Mouse (Mus musculus): ENCODE results near the gene Psapl1. TPM values are rescaled to one million over a fixed set of nuclear protein-coding genes. Genes with fewer than 3 reads are reported as not detected.
"Not testable (repeated sequence)": the region's sequence is repeated elsewhere in the genome, so short reads cannot be mapped to it uniquely, and the experiment has no call there.

The Psapl1 gene
- polyA plus RNA-seq, 1 experiment = 11.9 TPM

GRCm38 (mm10) chr5:36203421-36203820 is 400 bp upstream of the Psapl1 start:
- DNase-seq (ENCODE audit: low spot score) = no peak

DNA sequence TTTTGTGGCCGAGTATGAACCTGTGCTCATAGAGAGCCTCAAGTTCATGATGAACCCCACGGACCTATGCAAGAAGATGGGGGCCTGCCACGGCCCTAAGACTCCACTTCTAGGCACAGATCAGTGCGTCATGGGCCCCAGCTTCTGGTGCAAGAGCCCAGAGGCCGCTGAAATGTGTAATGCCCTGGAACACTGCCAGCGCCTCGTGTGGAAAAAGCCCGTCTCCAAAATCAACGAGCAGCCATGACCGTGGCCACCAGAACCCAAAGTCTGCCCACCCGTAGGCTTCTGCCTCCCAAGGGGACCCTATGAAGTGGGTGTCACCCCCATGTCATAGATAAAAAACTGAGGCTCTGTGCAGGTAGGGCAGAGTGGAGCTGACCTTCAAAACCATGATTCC is 1.6 kb downstream of the Psapl1 start:
- no peak for DNase-seq (ENCODE audit: low spot score)

GRCm38 (mm10) chr5:36208803-36209202 is 5.0 kb downstream of the Psapl1 start:
- DNase-seq (ENCODE audit: low spot score) = no peak

DNA sequence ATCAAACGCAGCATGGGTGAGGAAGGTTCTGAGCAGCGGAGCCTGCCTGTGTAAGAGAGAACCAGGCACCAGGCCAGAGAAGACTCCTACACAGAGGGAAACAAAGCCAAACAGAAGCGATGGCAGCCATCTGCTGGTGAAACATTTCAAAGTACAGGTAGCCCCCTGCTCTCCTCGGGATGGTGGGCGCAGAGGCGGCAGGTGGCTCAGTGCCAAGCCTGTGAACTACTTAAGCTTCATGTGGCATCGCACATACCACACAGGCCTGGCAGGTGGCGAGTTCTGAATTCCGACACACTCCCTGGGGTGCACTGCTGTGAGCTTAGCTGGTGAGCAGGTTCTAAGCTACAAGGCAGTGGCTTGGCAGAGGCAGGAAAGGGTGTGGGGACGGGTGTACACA is 9.5 kb downstream of the Psapl1 start:
- DNase-seq (ENCODE audit: low spot score) = no peak

- DNase-seq (ENCODE audit: low spot score) = no peak
Measured at GRCm38 (mm10) chr5:36220105-36220504, 16.3 kb downstream of the Psapl1 start.

DNA sequence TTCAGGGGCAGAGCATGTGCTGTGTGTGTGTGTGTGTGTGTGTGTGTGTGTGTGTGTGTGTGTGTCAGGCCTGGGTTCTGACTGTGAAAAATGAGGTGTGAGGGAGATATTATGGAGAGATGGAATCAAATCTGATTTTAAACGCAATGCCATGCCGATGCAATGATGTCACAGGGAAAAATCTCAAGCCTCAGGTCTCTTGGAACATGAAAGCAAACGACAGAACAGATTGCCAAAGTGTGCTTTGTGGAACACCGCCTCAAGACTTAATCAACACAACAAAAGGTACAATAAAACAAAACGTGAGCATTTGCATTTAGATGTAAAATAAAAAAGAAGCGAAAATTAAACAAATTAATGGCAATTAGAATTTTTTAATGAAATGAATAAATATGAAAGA is 16.8 kb downstream of the Psapl1 start:
- DNase-seq (ENCODE audit: low spot score) = no peak

DNA sequence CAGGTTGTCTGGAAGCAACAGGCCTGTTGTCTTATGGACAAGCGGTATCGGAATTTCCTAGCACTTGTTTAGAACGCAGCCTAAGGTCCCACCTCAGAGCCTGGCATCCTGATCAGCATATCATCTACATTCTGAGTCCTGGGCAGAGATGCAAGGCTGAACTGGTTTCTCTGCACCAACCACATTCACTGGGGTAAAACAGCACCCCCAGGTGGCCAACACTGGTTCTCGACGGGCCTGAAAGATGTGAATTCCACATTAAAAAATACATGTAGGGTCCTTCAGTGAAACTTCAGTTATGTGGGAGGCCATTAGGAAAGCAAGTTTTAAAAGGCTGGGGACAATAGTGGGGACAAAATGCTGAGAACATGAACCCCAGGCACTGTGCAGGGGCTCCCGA is 20.0 kb downstream of the Psapl1 start:
- DNase-seq (ENCODE audit: low spot score) = no peak

DNA sequence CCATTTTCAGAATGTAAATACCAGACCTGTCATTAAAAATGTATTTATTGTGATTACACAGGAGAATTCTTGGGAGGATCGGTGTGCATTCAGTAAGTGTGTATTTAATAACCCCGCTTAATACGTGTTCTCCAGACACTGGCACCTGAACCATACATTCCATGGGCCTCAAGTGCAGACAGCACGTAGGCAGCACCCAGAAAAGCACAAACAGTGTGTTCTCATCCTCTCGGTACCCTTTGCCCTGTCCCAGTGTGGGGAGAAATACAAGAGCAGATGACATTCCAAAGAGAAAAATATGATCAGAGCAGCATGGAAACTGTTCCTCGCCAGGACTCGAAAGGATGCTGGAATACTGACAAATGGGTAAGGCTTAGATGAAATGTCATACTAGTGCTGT is 22.0 kb downstream of the Psapl1 start:
- DNase-seq (ENCODE audit: low spot score) = no peak

- no peak for DNase-seq (ENCODE audit: low spot score)
Measured at GRCm38 (mm10) chr5:36226296-36226695, 22.5 kb downstream of the Psapl1 start.

DNA sequence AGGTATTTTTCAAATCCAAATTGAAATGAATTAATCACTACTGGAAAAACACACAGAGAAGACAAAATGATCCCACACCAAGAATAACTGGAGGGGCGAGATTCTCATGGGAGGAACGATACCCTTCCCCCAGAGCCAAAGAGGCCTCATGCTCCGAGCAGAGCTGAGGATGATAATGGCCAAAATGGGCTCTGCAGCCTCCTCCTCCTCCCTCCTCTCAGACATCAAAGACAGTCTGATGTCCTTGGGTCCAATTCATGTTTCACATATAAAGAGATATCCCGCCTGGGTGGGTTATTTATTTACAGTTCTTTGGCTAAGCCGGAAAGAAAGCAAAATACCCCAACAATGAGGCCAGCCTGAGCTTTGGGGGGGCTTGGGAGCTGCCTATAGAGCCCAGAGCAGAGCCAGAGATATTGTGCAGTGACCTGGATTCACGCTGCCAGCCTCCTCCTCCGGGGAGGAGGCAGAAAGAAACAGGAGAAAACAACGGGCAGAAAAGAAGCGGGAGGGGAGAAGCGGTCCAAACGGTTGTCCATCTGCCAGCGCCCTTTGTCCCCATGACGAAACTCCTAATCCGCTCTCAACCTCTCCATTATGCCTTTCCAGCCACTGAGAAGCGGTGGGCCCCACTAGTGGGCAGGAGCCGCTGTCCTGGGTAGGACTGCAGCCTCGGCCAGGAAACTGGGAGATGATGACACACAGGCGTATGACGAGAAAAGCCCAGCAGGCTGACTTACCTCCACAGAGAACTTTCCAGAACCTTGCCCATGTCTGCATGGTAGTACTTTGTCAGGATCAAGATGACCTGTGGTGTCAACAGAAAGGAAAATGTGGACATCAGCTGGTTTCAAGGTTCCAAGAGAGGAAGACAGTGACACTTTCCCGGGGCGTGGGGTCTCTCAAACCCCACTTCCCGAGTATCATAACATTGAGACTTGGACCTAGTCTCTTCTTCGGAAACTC is 24.9 kb downstream of the Psapl1 start:
- DNase-seq (ENCODE audit: low spot score) = no peak

GRCm38 (mm10) chr5:36230301-36230780 is 26.5 kb downstream of the Psapl1 start:
- DNase-seq (ENCODE audit: low spot score) = no peak

DNA sequence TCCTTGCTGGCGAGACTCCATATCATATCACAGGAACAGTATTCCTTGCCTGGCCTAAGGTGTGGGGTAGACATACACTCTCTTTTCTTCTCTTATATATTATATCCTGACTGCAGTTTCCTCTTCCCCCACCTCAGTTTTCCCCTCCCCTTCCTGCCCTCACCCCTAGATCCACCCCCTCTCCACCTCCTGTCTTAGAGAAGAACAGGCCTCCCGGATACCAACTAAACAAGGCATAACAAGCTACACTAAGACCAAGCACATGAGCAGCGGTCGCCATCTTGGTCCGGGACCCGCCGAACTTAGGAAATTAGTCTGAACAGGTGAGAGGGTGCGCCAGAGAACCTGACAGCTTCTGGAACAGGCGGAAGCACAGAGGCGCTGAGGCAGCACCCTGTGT is 33.7 kb downstream of the Psapl1 start:
- not testable (repeated sequence) for DNase-seq (ENCODE audit: low spot score)

GRCm38 (mm10) chr5:36248022-36248421 is 44.2 kb downstream of the Psapl1 start:
- no peak for DNase-seq (ENCODE audit: low spot score)

DNA sequence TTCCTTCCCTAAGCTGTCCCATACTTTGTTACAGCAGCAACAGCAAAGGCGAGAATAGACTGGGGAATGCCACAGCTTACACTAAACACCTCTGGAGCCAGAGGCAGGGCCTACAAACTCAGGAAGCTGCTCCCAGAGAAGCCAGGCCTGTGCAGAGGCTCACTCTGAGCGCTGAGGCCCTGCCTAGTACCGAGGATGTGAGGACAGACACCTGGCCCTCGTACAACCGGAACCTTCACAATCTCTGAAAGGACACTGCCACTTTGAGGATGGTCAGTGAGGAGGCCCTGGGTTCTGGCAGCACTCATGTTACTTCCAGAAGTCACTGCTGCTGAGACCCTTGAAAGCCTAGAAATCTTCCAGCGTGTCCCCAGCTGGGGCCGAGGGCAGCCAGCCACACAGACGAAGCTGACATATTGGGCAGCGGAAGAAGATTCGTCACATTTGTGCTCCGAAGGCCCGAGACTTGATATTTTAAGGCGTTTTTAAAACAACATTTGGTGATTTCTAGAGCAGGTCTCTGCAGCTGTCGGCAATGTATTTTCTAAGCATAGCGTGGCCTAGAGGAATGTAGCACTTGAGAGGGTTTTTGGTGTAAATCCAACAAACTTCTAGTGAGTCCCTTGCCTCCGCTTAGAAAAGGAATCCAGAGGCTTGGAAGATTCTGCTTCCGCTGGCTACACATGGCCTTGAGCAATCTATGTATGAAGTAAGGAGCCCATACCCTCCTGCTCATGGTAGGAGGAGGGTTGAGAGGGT is 49.1 kb downstream of the Psapl1 start:
- DNase-seq (ENCODE audit: low spot score) = no peak

GRCm38 (mm10) chr5:36254642-36255516 is 51.1 kb downstream of the Psapl1 start:
- DNase-seq (ENCODE audit: low spot score) = no peak

Other genes with a start within 250 kb of the Psapl1 start
- 15.8 and 20.7 TPM in 2 replicates for gene Sorcs2, start 194.1 kb downstream of the Psapl1 start, polyA plus RNA-seq (2012; rRNA removed)

Measured in urinary bladder, adult 2 months (tissue).